Mouse (Mus musculus): ENCODE measurements around the gene Rere. TPM values are rescaled to one million over a fixed set of nuclear protein-coding genes. Genes with fewer than 3 reads are reported as not detected.
A peak's percentile ranks its signal among the peaks of the same experiment; 100 is the strongest.

Gene Rere
- total and polyA plus RNA-seq, 3 experiments = 3.1 to 36.5 (median 8.7) TPM

DNA sequence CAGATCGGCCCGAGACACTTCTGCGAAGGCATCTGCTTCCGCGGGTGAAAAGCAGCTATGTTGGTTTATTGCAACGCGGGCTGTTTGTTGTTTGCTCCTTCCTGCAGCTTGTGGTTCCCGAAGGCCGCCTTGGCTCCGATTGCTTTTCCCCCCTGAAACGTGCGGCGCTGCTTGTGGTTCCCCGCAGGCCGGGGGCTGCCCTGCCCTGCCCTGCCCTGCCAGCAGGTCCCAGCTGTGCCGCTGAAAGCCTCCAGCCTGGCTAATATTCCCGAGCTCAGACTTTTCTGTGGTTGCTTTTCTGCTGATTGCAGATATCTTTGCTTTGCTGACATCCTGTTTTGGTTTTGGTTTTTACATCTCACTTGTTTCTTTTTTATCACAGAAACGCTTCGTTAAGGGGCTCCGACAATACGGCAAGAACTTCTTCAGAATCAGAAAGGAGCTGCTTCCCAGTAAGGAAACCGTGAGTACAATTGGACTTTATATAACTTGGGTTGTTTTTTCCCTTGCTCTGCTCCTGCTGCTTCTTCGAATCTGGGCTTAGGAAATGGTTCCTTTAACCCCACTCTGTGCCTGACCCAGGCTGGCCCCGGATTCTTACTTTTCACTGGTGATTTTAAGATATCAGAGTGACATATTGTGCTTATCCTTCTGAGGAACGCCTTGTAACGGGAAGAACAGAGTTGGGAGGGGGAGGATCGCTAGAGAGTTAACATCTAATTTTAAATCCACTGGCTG, 288.6 kb downstream of the Rere start:
- Histone ChIP-seq H3K79me2 (replicated peaks; ENCODE audit: control insufficient read depth, extremely low read depth, insufficient read depth, poor library complexity, severe bottlenecking) (no peaks in the 10 kb centered on the region; the same call in 1 of the 2 replicates), H3K4me1 (ENCODE audit: control insufficient read depth in 1 of 2, insufficient read depth in 2 of 2) (peaks cover 24 to 63% of the 10 kb centered on the region in 2 experiments), H3K27ac (ENCODE audit: insufficient read depth, low read depth) (no peak overlapping the region), H3K9me3 (replicated peaks; ENCODE audit: low read length) (no peaks in the 10 kb centered on the region), H3K27me3 (replicated peaks) (no peaks in the 10 kb centered on the region), H3K36me3 (replicated peaks in 1 of 2; ENCODE audit: control insufficient read depth in 1 of 2, insufficient read depth in 1 of 2, low read length in 1 of 2) (peaks cover 2 to 29% of the 10 kb centered on the region in 2 experiments), H3K4me3 (replicated peaks in 1 of 3; ENCODE audit: low read depth in 2 of 3, low read length in 2 of 3, poor library complexity in 1 of 3) (peak overlapping the region; percentile 70 to 82 (median 79)), H3K4me2 (ENCODE audit: insufficient read depth, low read depth, poor library complexity, severe bottlenecking) (peak overlapping the region; percentile 68), H3K9ac (ENCODE audit: insufficient read depth, low read depth) (peak overlapping the region; percentile 60)
- dilution Hi-C loops (cut with MboI; ENCODE audit: extremely low pct_ligation_motif_present, extremely low pct_unique_long_range_greater_than_20kb, low sequenced_read_pairs) (no loop called here), in situ Hi-C loops (cut with MboI; ENCODE audit: low pct_ligation_motif_present, low pct_unique_long_range_greater_than_20kb, low sequenced_read_pairs) (no loop called here)
- DNase-seq (ENCODE audit: extremely low read depth) = no peak
- peak; percentile 67 for TF ChIP-seq BHLHE40 (IDR thresholded peaks at IDR 0.05; ENCODE audit: low read depth, low read length)
- TF ChIP-seq TCF12 (IDR thresholded peaks at IDR 0.05; ENCODE audit: low read depth, low read length) = no peak
- peak; percentile 1; the same call in 1 of the 2 replicates for TF ChIP-seq SIN3A (IDR thresholded peaks at IDR 0.05; ENCODE audit: low read length)

DNA sequence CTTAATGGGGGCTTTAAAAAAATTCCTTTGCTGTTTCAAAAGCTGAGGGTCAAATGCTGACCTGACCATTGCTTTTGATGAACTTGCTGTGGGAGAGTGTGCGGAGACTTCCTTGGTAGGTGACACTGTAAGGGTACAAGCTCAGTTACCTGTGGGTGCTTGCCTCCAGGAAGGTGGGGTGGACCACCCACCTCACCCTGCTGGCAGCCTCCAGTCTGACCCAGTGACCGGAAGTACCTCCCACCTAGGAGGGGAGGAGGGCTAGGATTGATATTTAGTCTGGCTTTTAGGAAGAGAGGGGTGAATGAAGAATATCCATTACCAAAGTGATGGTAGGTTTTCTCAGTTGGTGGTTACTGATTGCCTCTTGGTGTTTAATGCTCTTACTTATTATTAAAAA, 289.3 kb downstream of the Rere start:
- Histone ChIP-seq H3K36me3 (replicated peaks in 1 of 2; ENCODE audit: control insufficient read depth in 1 of 2, insufficient read depth in 1 of 2, low read length in 1 of 2) (peaks cover 3 to 36% of the 10 kb centered on the region in 2 experiments), H3K9me3 (replicated peaks; ENCODE audit: low read length) (no peaks in the 10 kb centered on the region), H3K79me2 (replicated peaks; ENCODE audit: control insufficient read depth, extremely low read depth, insufficient read depth, poor library complexity, severe bottlenecking) (no peaks in the 10 kb centered on the region; the same call in 1 of the 2 replicates), H3K4me3 (replicated peaks in 1 of 3; ENCODE audit: low read depth in 2 of 3, low read length in 2 of 3, poor library complexity in 1 of 3) (peak overlapping the region; percentile 24 to 82 (median 79)), H3K4me2 (ENCODE audit: insufficient read depth, low read depth, poor library complexity, severe bottlenecking) (no peak overlapping the region), H3K27ac (ENCODE audit: insufficient read depth, low read depth) (no peak overlapping the region), H3K27me3 (replicated peaks) (no peaks in the 10 kb centered on the region), H3K9ac (ENCODE audit: insufficient read depth, low read depth) (no peak overlapping the region), H3K4me1 (ENCODE audit: control insufficient read depth in 1 of 2, insufficient read depth in 2 of 2) (peaks cover 20 to 55% of the 10 kb centered on the region in 2 experiments)
- dilution Hi-C loops (cut with MboI; ENCODE audit: extremely low pct_ligation_motif_present, extremely low pct_unique_long_range_greater_than_20kb, low sequenced_read_pairs) (no loop called here), in situ Hi-C loops (cut with MboI; ENCODE audit: low pct_ligation_motif_present, low pct_unique_long_range_greater_than_20kb, low sequenced_read_pairs) (no loop called here)
- TF ChIP-seq MAFK (IDR thresholded peaks at IDR 0.05; ENCODE audit: insufficient replicate concordance, low read length) (no peak), JUN (IDR thresholded peaks at IDR 0.05; ENCODE audit: insufficient read depth, low read depth, low read length) (no peak), ZC3H11A (IDR thresholded peaks at IDR 0.05; ENCODE audit: low read depth, low read length) (no peak), KAT2A (IDR thresholded peaks at IDR 0.05; ENCODE audit: insufficient replicate concordance, low read length) (no peak), IRF4 (IDR thresholded peaks at IDR 0.05; ENCODE audit: low read depth, low read length) (no peak), ZNF384 (IDR thresholded peaks at IDR 0.05; ENCODE audit: low read depth, low read length) (no peak), HCFC1 (IDR thresholded peaks at IDR 0.05; ENCODE audit: low read depth, low read length) (no peak), POLR2A (IDR thresholded peaks at IDR 0.05; ENCODE audit: low read depth, low read length) (no peak), USF2 (conservative IDR thresholded peaks at IDR 0.05; ENCODE audit: low read depth, low read length) (no peak)
- DNase-seq (ENCODE audit: extremely low read depth) = no peak

All from CH12.LX (cell line).